Mouse (Mus musculus) right cerebral cortex, adult 18-20 months (tissue): ENCODE measurements around the gene Igbp1.

ENCODE experiments used
- DNase-seq: peaks from one replicate; pipeline ENCODE4 v3.0.0; 2022; ENCODE audit warnings: mixed read lengths

Gene Igbp1

GRCm38 (mm10) chrX:100494068-100494978 lies at the start of gene Igbp1:
Igbp1 (plus strand) TSS chrX:100494291.
- peak; percentile 86 for DNase-seq

- DNase-seq, result no peak
Measured at GRCm38 (mm10) chrX:100468047-100468446, 26.0 kb upstream of the Igbp1 start.

- no peak for DNase-seq
Measured at GRCm38 (mm10) chrX:100470126-100470525, 24.0 kb upstream of the Igbp1 start.

DNA sequence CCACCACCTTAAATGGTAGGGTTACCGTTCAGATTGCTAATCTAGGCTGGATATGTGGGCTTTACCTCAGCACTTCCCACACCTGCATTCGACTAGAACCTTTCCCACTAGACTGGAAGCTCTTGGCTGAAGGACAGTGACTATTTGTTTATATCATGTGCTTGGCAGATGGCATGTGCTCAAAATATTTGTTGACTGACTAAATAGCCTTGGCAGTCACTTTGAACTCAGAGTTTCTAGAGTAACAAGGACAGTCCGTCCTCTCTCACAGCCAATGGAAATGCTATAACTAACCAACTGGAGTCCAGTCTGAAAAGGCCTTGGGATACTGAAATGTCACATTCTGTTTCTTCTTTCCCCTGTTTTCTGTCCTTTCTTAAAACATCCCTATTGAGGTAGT lies 22.6 kb upstream of the Igbp1 start:
- DNase-seq, result no peak

DNA sequence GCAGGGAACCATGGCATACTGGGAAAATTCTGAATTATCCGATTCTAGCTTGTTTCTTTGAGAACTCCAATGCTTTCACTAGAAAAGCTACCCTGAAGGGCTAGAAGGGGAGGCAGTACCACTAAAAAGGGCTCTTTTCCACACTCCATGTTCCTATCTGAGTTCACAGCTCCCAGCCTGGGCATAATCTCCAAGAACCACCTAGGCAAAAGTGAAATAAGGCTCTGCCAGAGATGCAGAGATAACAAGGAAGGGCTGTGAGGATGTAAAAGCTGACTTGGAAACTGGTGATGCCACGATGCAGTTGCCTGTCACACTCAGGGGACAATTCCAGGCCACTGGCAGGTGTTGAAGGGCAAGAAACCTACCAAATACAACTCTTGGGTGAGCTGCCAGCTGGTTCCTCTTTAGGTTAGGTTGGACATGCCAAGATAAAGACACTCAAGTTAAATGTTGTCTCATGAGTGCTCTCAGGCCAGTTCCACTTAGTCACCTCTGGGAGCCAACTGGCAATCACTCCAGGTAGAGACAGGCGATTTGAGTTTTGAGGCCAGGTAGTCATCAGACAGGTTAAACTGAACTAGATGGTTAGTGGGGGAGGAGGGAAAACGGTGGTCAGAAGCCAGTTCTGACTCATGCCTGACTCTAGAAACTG lies 18.4 kb upstream of the Igbp1 start:
- no peak for DNase-seq

DNA sequence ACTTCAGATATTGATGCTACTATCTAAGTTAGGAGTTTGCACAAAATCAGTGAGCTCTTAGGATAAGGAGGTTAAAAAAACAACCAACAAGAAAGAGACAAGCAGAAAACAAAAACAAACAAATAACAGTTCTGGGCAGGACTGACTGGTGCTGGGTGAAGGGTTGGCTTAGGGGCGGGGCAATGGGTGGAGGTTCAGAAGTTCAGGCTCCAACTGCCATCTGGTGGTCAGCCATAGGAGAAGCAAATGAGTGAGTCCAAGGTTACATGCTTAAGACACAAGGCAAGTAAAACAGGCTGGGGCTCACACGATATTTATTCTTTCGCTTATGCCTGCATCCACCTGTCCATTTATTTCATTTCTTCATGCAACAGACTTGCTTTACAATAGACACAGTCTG lies 13.8 kb upstream of the Igbp1 start:
- DNase-seq, result peak; percentile 50

- DNase-seq, result no peak
Measured at GRCm38 (mm10) chrX:100493500-100494067, 507 bp upstream of the Igbp1 start.

DNA sequence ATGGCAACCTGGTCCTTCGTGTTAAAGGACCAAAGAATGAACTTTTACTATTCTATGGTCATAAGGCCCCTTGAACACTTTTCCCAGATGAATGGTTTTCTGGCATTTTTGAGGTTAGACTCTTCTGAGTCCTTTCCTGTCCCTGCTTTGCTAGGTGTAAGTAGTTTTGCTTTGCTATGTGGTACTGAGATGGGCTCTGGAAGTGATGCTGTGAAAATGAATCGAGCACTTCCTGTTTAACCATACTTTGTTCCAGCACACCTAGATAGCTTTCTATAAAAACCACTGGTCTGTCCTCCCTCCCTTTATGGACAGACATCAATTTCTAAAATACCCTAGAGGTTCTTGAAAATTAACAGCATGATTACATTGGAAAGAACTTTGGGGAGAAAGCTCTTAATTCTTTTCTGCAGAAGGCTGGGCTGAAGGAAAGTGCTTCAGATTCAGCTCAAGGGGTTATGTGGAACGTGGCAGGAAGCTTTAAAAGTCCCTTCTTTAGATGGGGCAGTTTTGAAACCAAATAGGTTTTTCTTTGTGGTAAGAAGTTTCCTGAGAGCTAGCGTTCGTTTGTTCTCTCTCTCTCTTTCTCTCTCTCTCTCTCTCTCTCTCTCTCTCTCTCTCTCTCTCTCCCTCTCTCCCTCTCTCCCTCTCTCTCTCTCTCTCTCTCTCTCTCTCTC lies 10.2 kb downstream of the Igbp1 start:
- DNase-seq, result no peak

DNA sequence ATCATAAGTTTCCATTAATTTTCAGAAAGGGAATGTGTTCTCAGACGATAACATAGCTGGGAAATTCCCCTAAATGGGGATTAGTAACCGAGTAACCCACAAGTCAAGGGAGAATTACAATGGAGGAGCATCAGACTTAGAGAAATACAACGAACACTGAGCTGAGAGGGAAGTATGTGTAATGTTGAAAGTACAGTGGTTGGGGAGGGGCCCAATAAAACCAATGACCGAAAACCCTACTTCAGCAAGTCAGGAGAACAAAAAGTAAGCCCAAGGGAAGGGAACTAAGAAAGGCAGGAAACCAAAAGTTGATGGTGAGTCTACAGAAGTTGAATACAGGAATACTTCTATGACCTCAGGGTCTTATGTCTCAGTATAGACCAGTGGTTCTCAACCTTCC lies 14.1 kb downstream of the Igbp1 start:
- no peak for DNase-seq

DNA sequence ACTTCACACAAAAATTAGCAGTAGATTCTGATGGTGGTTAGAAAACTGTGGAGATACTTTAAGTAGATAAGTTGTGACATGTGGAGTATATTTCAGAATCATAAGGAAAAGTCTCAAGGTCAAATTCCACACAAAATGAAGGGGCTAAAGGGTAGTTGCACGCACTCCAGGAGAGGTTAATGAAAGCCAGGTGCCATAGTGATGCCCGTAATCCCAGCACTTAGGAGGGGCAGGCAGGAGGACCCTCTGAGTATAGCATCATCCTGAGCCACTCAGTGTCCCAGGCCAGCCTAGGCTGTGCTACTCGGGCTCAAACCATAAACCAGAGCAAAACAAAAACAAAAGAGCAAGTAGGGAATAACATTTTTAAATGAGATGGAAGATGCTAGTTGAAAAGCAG lies 15.8 kb downstream of the Igbp1 start:
- no peak for DNase-seq

- peak; percentile 31 for DNase-seq
Measured at GRCm38 (mm10) chrX:100516683-100517082, 22.6 kb downstream of the Igbp1 start.

- peak; percentile 65 for DNase-seq
Measured at GRCm38 (mm10) chrX:100517626-100518025, 23.5 kb downstream of the Igbp1 start.

DNA sequence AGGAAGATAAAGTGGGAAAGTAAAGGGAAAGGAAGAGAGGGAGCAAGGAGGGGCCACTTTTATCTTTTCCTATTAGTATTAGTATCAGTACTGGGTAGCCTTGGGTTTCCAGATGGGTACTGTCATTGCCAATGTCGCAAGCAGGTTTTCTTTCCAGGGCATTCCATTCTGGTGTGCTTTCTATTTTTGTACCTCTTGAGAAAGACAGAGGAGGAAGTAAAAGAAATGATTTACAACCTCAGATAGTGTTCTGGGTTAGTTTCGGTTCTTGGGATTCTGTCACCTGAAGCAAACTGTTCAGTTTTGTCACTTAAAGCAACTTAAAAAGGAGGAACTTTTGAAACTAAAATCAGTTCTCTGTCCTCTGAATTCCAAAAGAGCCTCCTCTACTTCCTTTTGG lies 24.4 kb downstream of the Igbp1 start:
- DNase-seq, result no peak

DNA sequence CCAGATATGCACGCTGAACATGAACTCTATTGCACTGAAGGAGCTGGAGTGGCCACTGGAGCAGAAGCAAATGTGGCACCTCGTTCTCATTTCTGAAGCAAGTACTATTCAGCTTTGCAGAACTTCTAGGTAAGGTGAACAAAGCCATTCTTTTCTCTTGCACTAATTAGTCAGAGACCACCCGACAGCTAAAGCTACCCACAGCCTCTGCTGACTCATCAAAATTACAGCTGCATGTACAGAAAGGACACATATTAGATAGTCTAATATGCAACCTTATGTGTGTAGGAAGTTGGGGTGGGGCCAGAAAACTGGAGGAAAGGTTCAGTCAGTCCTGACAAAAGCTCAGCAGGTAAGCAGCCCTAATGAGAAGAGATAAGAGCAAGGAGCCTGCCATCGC lies 30.4 kb downstream of the Igbp1 start, which contains the start of gene Dgat2l6:
Gene Dgat2l6 (plus strand): TSS at position 368 of the 400 bp plus-strand sequence.
- DNase-seq, result no peak

DNA sequence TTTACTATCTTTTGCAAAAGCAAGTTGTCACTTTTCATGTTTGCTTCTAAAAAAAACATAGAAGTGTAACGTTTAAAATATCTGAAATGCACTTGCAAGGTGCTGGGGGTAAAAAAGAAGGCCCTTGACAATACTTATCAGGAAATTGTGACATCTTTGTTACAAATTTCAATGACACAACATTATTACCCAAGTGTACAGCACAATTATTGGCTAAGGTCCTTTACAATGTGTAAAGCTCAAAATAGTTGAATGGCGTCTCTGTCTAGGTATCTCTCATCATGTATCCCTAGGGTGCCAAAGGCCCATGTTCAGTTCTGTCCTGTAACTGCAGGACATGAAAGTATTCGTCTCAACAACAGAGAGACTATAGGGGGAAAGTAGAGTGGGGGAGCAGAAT lies 61.9 kb downstream of the Igbp1 start:
- DNase-seq, result no peak

DNA sequence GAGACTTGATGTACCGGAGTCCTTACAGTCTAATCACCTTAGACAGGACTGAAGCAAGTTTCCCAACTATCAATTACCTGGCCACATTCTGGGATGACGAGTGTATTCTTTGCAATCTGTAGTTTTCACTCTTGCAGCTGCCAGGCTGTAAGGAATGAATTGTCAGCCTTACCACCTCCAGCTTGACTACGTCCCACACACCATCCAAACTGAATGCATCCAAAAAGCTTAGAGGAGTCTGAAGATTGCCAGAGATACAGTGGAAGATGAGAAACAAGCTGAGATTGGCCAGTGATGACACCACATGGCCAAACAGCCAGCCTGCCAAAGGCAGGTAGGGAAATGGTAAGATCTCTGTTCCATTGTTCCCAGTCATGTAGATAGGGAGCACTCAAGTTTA lies 71.6 kb downstream of the Igbp1 start:
- DNase-seq, result peak; percentile 14
